Mouse (Mus musculus) thymus, postnatal 14 days (tissue): ENCODE results near the gene Chil4.
"Not testable (repeated sequence)": the region's sequence is repeated elsewhere in the genome, so short reads cannot be mapped to it uniquely, and the experiment has no call there.

Experiments
- DNase-seq: peaks from one replicate; pipeline ENCODE4 v3.0.0; 2021

Gene Chil4

GRCm38 (mm10) chr3:106219407-106219806 is at the start of gene Chil4:
Gene Chil4 (minus strand): TSS chr3:106219507.
- no peak for DNase-seq

- no peak for DNase-seq
Observed at GRCm38 (mm10) chr3:106265854-106266253, 46.5 kb upstream of the Chil4 start.

- no peak for DNase-seq
Observed at GRCm38 (mm10) chr3:106264854-106265253, 45.5 kb upstream of the Chil4 start.

GRCm38 (mm10) chr3:106257076-106257475 is 37.8 kb upstream of the Chil4 start:
- not testable (repeated sequence) for DNase-seq

DNA sequence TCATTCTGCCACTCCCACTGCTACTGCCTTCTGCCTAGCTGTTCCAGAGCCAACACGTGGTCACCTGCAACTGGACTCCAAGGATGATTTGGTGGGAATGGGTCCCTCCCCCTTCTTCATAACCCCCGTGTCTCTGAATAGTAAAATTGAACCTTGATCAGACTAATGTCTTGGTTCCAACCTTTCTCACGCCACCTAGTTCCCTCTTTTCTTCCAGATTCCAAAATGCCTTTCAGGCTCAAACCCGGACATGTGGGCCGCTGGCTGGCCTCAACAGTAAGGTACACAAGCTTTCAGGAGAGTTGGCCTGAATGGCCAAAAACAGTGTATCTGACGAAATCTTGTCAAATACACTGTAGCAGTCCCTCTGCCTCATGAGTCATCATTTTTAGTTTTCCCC is 33.4 kb upstream of the Chil4 start:
- no peak for DNase-seq

DNA sequence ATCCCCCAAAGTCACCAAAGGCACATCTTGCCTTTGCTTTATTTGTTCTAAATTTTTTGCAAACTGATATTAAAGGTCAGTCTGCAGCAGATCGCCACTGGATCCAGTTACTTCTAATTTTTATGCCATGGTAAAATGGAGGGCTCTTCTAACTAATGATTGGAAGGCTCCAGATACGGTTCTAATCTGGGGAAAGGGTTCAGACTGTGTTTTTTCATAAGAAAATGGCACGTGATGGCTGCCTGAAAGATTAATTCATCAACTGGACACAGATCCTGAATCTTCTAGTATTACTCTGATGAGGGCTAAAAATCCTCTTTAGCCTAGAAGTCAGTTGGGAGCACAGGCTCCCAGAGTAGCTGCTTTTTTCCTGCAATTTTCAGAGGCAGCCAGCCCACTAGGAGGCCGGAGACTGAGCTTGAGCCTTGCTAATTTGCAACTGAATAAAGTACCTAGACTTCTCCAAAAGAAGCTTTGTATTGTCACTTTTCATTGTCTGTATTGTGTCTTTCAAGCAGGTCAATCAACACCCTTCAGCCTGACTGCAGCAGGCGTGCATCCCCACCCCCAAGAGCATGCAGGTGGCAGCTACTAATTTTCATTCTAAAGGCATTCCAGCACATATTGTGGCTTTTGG is 31.6 kb upstream of the Chil4 start:
- DNase-seq: not testable (repeated sequence)

GRCm38 (mm10) chr3:106247369-106247768 is 28.1 kb upstream of the Chil4 start:
- DNase-seq: not testable (repeated sequence)

- DNase-seq: not testable (repeated sequence)
Observed at GRCm38 (mm10) chr3:106240210-106240609, 20.9 kb upstream of the Chil4 start.

- DNase-seq: no peak
Observed at GRCm38 (mm10) chr3:106239196-106239791, 20.0 kb upstream of the Chil4 start.

DNA sequence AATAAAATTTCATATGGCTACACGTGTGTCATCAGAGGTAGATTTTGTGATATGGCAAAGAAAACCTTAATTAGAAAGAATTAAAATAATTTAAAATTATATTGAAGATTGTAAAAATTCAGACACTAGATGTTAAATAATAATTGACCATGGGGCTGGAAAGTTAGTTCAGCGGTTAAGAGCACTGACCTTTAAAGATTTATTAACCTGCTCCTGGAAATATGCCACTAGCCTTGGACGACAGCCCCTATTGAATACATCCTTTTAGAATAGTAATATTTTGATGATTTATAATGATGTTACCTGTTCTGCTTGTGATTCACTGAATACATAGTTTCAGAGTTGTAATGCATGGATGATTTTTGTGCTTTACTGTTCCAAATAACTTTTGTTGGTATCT is 4.1 kb upstream of the Chil4 start:
- not testable (repeated sequence) for DNase-seq

GRCm38 (mm10) chr3:106221625-106222265 is 2.4 kb upstream of the Chil4 start:
- DNase-seq: no peak

GRCm38 (mm10) chr3:106218284-106218954 is 888 bp downstream of the Chil4 start:
- DNase-seq: not testable (repeated sequence)

- not testable (repeated sequence) for DNase-seq
Observed at GRCm38 (mm10) chr3:106198030-106198429, 21.3 kb downstream of the Chil4 start.

DNA sequence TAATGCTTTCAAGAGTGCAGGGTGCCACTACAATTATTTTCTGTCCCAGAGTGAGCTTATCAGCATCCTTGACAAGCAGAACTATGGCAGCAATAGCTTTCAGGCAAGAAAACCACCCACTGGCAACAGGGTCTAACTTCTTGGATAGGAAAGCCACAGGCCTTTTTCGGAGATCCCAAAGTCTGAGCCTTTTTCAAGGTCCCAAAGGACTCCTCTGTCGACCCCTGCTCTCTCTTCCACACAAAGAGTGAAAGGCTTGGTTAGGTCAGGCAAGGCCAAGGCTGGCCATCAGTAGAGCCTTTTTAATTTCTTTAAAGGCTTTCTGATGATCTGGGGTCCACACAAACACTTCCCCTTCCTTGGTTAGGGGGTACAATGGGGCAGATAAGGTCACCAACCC is 22.1 kb downstream of the Chil4 start:
- DNase-seq: not testable (repeated sequence)

GRCm38 (mm10) chr3:106196276-106196675 is 23.0 kb downstream of the Chil4 start:
- DNase-seq: no peak

DNA sequence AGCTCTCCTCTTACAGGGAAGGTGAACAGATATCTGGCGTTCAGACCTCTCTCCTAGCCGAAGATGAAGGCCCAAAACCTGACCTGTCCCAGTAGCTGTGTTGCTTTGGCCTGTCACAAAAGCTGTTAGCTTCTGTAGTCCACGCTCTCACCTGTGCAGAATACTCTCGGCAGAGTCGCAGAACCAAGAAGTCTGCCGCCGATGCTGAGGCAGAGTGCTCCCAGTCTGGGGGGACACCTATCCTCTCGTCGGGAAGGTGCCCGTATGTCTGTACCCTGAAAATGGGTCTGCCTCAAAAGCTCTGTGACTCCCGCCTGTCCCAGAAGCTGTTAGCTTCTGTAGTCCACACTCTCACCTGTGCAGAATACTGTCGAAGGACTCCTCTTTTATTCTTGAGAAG is 23.8 kb downstream of the Chil4 start:
- DNase-seq: no peak

- DNase-seq: no peak
Observed at GRCm38 (mm10) chr3:106187991-106188390, 31.3 kb downstream of the Chil4 start.

- DNase-seq: no peak
Observed at GRCm38 (mm10) chr3:106177509-106178189, 41.7 kb downstream of the Chil4 start.

DNA sequence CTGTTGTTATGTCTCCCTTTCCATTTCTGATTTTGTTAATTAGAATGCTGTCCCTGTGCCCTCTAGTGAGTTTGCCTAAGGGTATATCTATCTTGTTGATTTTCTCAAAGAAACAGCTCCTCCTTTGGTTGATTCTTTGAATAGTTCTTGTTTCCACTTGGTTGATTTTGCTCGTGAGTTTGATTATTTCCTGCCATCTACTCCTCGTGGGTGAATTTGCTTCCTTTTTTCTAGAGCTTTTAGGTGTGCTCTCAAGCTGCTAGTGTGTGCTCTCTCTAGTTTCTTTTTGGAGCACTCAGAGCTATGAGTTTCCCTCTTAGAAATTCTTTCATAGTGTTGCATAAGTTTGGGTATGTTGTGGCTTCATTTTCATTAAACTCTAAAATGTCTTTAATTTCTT is 44.3 kb downstream of the Chil4 start:
- not testable (repeated sequence) for DNase-seq

DNA sequence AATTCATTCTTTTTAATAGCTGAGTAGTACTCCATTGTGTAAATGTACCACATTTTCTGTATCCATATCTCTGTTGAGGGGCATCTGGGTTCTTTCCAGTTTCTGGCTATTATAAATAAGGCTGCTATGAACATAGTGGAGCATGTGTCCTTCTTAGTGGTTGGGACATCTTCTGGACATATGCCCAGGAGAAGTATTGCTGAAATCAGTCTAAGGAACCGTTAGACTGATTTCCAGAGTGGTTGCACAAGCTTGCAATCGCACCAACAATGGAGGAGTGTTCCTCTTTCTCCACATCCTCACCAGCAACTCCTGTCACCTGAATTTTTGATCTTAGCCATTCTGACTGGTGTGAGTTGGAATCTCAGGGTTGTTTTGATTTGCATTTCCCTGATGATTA is 46.8 kb downstream of the Chil4 start:
- not testable (repeated sequence) for DNase-seq

DNA sequence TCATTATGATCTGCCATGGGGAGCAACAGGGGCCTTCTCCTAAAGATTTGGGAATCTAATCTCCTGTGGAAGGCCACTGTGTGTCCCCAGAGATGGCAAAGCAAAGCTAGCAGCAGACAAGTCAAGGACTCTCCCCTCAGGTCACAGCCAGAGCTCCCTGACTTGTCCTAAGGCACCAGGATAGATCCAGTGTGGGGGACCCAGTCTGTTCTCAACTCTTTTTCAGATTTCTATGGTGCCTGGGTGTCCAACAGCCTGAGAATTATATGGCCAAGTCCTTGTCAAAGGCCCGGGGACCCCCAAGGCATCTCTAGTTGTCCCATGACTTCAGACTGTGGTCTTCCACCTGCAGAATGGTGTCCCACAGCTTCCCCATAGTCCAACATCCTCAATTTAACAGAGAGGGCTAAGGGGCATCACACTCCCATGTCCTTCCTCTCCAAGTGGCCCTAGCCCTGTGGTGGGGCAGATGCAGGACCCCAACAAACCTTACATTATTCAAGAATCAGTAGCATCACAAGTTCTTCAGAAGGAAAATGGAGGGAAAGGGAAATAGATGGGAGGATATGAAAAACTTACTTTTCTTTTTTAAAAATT is 48.1 kb downstream of the Chil4 start:
- DNase-seq: no peak

DNA sequence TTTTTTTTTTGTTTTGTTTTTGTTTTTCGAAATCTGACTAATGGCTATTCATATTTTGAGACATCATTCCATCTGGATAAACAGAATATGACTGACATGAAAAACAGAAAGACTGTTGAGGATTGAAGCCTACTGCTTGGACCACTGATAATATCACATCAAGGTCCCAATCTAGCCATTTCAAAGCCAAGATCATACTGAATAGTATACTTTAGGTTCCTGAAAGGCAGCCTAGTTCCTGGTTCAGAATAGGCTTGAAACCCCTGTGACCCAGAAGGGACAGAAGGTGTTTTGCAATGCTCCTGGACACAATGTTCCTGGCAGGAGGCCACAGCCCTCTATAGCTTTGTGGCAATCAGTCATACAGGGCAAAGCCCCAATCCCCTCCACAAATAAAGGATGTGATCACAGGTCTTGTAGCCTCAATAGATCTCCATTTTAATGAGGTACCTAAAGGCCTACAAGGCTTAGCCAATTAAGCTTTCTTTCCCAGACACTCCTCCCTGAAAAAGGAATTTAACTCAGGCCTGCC is 48.7 kb downstream of the Chil4 start:
- DNase-seq: no peak
